11 mouse cellular contexts compared by ENCODE assay signal in the genomic region with DNA sequence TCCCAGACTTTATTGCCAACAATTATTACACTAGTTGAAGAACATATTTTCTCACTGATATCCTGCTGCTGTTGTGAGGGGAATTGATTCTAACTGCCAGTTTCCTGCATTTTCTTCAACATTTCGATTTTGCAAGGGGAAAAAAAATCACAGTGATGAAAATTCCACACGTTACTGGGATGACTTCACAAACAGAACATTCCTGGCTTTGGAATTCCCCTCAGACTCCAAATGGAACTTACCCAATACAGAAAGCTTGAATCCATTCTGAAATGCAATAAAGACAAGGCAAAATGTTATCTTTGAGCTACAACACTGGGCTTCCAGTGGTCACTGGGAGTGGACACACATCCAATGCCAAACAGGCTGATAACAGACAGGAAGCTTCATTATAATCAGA.
DNase-seq lines count a peak whose midpoint lies in the region; ATAC-seq and TF ChIP-seq lines count a peak whose summit lies in the region.
"Had no signal": no experiment of that assay in that cellular context is flagged by ENCODE, and none has a peak within 500 bp of the region (broad histone marks: within the 10 kb centered on the region; RNA-seq: fewer than 3 reads in every experiment).

No protein-coding gene starts in this region.

- no peaks in the 10 kb centered on the region for H3K9me3 ChIP-seq in forebrain, embryonic 14.5 days (replicated peaks; ENCODE audit: control insufficient read depth, low read length)
- H3K9me3 ChIP-seq in forebrain, embryonic 12.5 days = no peaks in the 10 kb centered on the region
- H3K9me3 ChIP-seq in limb, embryonic 14.5 days (ENCODE audit: control insufficient read depth, low read length) = no peaks in the 10 kb centered on the region
- no peaks in the 10 kb centered on the region for H3K9me3 ChIP-seq in limb, embryonic 10.5 days (replicated peaks)
- H3K9me3 ChIP-seq: hindbrain, embryonic 15.5 days; limb, embryonic 15.5 days had no signal

- no peak overlapping the region for H3K9ac ChIP-seq in forebrain, embryonic 14.5 days (ENCODE audit: low read length)
- H3K9ac ChIP-seq in forebrain, embryonic 12.5 days = no peak overlapping the region
- H3K9ac ChIP-seq in limb, embryonic 14.5 days (ENCODE audit: low read depth, low read length, severe bottlenecking) = no peak overlapping the region
- H3K9ac ChIP-seq: hindbrain, embryonic 15.5 days; limb, embryonic 15.5 days had no signal

- no peaks in the 10 kb centered on the region for H3K27me3 ChIP-seq in forebrain, embryonic 14.5 days (replicated peaks; ENCODE audit: control insufficient read depth, insufficient read depth, low read length)
- H3K27me3 ChIP-seq in forebrain, embryonic 12.5 days = no peaks in the 10 kb centered on the region
- H3K27me3 ChIP-seq in limb, embryonic 14.5 days (ENCODE audit: control insufficient read depth, insufficient read depth, low read length) = no peaks in the 10 kb centered on the region
- H3K27me3 ChIP-seq in limb, embryonic 10.5 days (ENCODE audit: low read depth, poor library complexity, severe bottlenecking) = no peaks in the 10 kb centered on the region
- H3K27me3 ChIP-seq: hindbrain, embryonic 15.5 days; limb, embryonic 15.5 days had no signal

- ATAC-seq in forebrain, embryonic 14.5 days = no peak
- no peak for ATAC-seq in forebrain, embryonic 12.5 days (ENCODE audit: low FRiP score)
- no peak for ATAC-seq in limb, embryonic 14.5 days (ENCODE audit: low FRiP score, low read depth)

- H3K27ac ChIP-seq in forebrain, embryonic 14.5 days (ENCODE audit: low read depth, low read length) = no peak overlapping the region
- no peak overlapping the region for H3K27ac ChIP-seq in forebrain, embryonic 12.5 days
- H3K27ac ChIP-seq in limb, embryonic 14.5 days (replicated peaks; ENCODE audit: low read depth, low read length) = no peak overlapping the region
- no peak overlapping the region for H3K27ac ChIP-seq in limb, embryonic 10.5 days
- H3K27ac ChIP-seq: hindbrain, embryonic 15.5 days; limb, embryonic 15.5 days had no signal

- WGBS in forebrain, embryonic 14.5 days = 65% methylated on average over 2 of the region's 2 CpGs
- 73% methylated on average over 2 of the region's 2 CpGs for whole genome bisulfite sequencing in forebrain, embryonic 12.5 days
- WGBS in limb, embryonic 14.5 days = 28% methylated on average over 2 of the region's 2 CpGs
- 80% methylated on average over 2 of the region's 2 CpGs for WGBS in limb, embryonic 10.5 days

- H3K4me2 ChIP-seq in forebrain, embryonic 14.5 days (ENCODE audit: low read length) = no peak overlapping the region
- no peak overlapping the region for H3K4me2 ChIP-seq in forebrain, embryonic 12.5 days
- H3K4me2 ChIP-seq in limb, embryonic 14.5 days (replicated peaks; ENCODE audit: low read depth, low read length, severe bottlenecking) = no peak overlapping the region
- H3K4me2 ChIP-seq: hindbrain, embryonic 15.5 days; limb, embryonic 15.5 days had no signal

- H3K4me3 ChIP-seq in forebrain, embryonic 14.5 days (ENCODE audit: low read depth, low read length) = no peak overlapping the region
- no peak overlapping the region for H3K4me3 ChIP-seq in forebrain, embryonic 12.5 days (replicated peaks)
- H3K4me3 ChIP-seq in limb, embryonic 14.5 days (replicated peaks; ENCODE audit: low read length) = no peak overlapping the region
- no peak overlapping the region for H3K4me3 ChIP-seq in limb, embryonic 10.5 days
- H3K4me3 ChIP-seq: hindbrain, embryonic 15.5 days; limb, embryonic 15.5 days had no signal

- H3K36me3 ChIP-seq in forebrain, embryonic 14.5 days (ENCODE audit: control insufficient read depth, insufficient read depth, low read length) = no peaks in the 10 kb centered on the region
- no peaks in the 10 kb centered on the region for H3K36me3 ChIP-seq in forebrain, embryonic 12.5 days (replicated peaks)
- no peaks in the 10 kb centered on the region for H3K36me3 ChIP-seq in limb, embryonic 14.5 days (ENCODE audit: control insufficient read depth, insufficient read depth, low read length)
- H3K36me3 ChIP-seq in limb, embryonic 10.5 days = no peaks in the 10 kb centered on the region
- H3K36me3 ChIP-seq: hindbrain, embryonic 15.5 days; limb, embryonic 15.5 days had no signal

- H3K4me1 ChIP-seq in forebrain, embryonic 14.5 days (ENCODE audit: control insufficient read depth, insufficient read depth, low read length) = peaks cover 4% of the 10 kb centered on the region; the same call in 1 of the 2 replicates
- peaks cover 18% of the 10 kb centered on the region for H3K4me1 ChIP-seq in forebrain, embryonic 12.5 days
- no peaks in the 10 kb centered on the region for H3K4me1 ChIP-seq in limb, embryonic 14.5 days (ENCODE audit: control insufficient read depth, insufficient read depth, low read length)
- H3K4me1 ChIP-seq in limb, embryonic 10.5 days = no peaks in the 10 kb centered on the region
- H3K4me1 ChIP-seq: hindbrain, embryonic 15.5 days; limb, embryonic 15.5 days had no signal

- DNase-seq in forebrain, embryonic 14.5 days (ENCODE audit: low spot score) = peak; percentile 13
- peak; percentile 35 for DNase-seq in limb, embryonic 14.5 days (ENCODE audit: low spot score)
- no peak for DNase-seq in limb, embryonic 10.5 days (ENCODE audit: low spot score)
- DNase-seq in heart, adult 9 months (ENCODE audit: low spot score in 2 of 2) = peak; percentile 73 to 77
- DNase-seq in lung, postnatal 25 days (ENCODE audit: low spot score) = peak; percentile 21
- DNase-seq in thymus, postnatal 25 days = no peak
- no peak for DNase-seq in embryo, embryonic 10 days (ENCODE audit: low spot score)
- DNase-seq: cerebellum, postnatal 25 days had no signal

- TF ChIP-seq POLR2A in limb, embryonic 14.5 days (IDR thresholded peaks at IDR 0.05; ENCODE audit: borderline replicate concordance, extremely low read depth, insufficient read depth, insufficient read length) = no peak

Comparison
In these comparisons a context has a peak if more than half of its experiments do, and no peak if none do; other contexts are left out.
1. DNase-seq: peak in forebrain, embryonic 14.5 days (single experiment), limb, embryonic 14.5 days (single experiment), heart, adult 9 months (2 of 2) and lung, postnatal 25 days (single experiment); none in limb, embryonic 10.5 days (single experiment), thymus, postnatal 25 days (single experiment) and embryo, embryonic 10 days (single experiment).